Mouse (Mus musculus) mature B cell (primary cell): ENCODE results near the gene 1700011L22Rik.

Source experiments
- in situ Hi-C: fragments of 300-500 bp; cut with MboI; formaldehyde crosslinking; loops from 2 replicates; pipeline ENCODE4 v1.14.3; 2019

The 1700011L22Rik gene

GRCm38 (mm10) chr8:79248470-79248869 lies at the start of gene 1700011L22Rik:
TSS of gene 1700011L22Rik (minus strand) at chr8:79248570.
- in situ Hi-C loops, result no loop called here

- in situ Hi-C loops, result no loop called here
Observed at GRCm38 (mm10) chr8:79297763-79298162, 49.4 kb upstream of the 1700011L22Rik start.

GRCm38 (mm10) chr8:79295276-79296105 lies 47.1 kb upstream of the 1700011L22Rik start:
- in situ Hi-C loops, result no loop called here

GRCm38 (mm10) chr8:79294610-79295275 lies 46.4 kb upstream of the 1700011L22Rik start, which contains the start of gene Mmaa:
TSS of gene Mmaa (minus strand) at chr8:79294937.
- in situ Hi-C loops, result no loop called here

- in situ Hi-C loops, result no loop called here
Observed at GRCm38 (mm10) chr8:79293841-79294240, 45.5 kb upstream of the 1700011L22Rik start.

- in situ Hi-C loops, result no loop called here
Observed at GRCm38 (mm10) chr8:79292712-79293264, 44.4 kb upstream of the 1700011L22Rik start.

GRCm38 (mm10) chr8:79289592-79289991 lies 41.2 kb upstream of the 1700011L22Rik start:
- in situ Hi-C loops, result no loop called here

GRCm38 (mm10) chr8:79288681-79289080 lies 40.3 kb upstream of the 1700011L22Rik start:
- in situ Hi-C loops, result no loop called here

GRCm38 (mm10) chr8:79288250-79288649 lies 39.9 kb upstream of the 1700011L22Rik start:
- in situ Hi-C loops, result no loop called here

- in situ Hi-C loops, result no loop called here
Observed at GRCm38 (mm10) chr8:79286424-79286823, 38.1 kb upstream of the 1700011L22Rik start.

- in situ Hi-C loops, result no loop called here
Observed at GRCm38 (mm10) chr8:79284626-79285025, 36.3 kb upstream of the 1700011L22Rik start.

- in situ Hi-C loops, result no loop called here
Observed at GRCm38 (mm10) chr8:79281376-79281890, 33.1 kb upstream of the 1700011L22Rik start.

GRCm38 (mm10) chr8:79277264-79277870 lies 29.0 kb upstream of the 1700011L22Rik start:
- in situ Hi-C loops, result no loop called here

GRCm38 (mm10) chr8:79274940-79275339 lies 26.6 kb upstream of the 1700011L22Rik start:
- in situ Hi-C loops, result no loop called here

GRCm38 (mm10) chr8:79273776-79274175 lies 25.4 kb upstream of the 1700011L22Rik start:
- in situ Hi-C loops, result no loop called here

GRCm38 (mm10) chr8:79272676-79273075 lies 24.3 kb upstream of the 1700011L22Rik start:
- in situ Hi-C loops, result no loop called here

GRCm38 (mm10) chr8:79268921-79269320 lies 20.6 kb upstream of the 1700011L22Rik start:
- in situ Hi-C loops, result no loop called here

GRCm38 (mm10) chr8:79261920-79262319 lies 13.6 kb upstream of the 1700011L22Rik start:
- in situ Hi-C loops, result no loop called here

GRCm38 (mm10) chr8:79256076-79256705 lies 7.8 kb upstream of the 1700011L22Rik start:
- in situ Hi-C loops, result no loop called here

- in situ Hi-C loops, result no loop called here
Observed at GRCm38 (mm10) chr8:79253742-79254141, 5.4 kb upstream of the 1700011L22Rik start.

GRCm38 (mm10) chr8:79243422-79243821 lies 4.9 kb downstream of the 1700011L22Rik start:
- in situ Hi-C loops, result no loop called here

- in situ Hi-C loops, result no loop called here
Observed at GRCm38 (mm10) chr8:79239996-79240395, 8.4 kb downstream of the 1700011L22Rik start.
